Mouse (Mus musculus): ENCODE measurements around the gene Mastl. TPM values are rescaled to one million over a fixed set of nuclear protein-coding genes. Genes with fewer than 3 reads are reported as not detected.

The Mastl gene
- 7.0 and 8.2 TPM in 2 replicates for total RNA-seq (2023)

DNA sequence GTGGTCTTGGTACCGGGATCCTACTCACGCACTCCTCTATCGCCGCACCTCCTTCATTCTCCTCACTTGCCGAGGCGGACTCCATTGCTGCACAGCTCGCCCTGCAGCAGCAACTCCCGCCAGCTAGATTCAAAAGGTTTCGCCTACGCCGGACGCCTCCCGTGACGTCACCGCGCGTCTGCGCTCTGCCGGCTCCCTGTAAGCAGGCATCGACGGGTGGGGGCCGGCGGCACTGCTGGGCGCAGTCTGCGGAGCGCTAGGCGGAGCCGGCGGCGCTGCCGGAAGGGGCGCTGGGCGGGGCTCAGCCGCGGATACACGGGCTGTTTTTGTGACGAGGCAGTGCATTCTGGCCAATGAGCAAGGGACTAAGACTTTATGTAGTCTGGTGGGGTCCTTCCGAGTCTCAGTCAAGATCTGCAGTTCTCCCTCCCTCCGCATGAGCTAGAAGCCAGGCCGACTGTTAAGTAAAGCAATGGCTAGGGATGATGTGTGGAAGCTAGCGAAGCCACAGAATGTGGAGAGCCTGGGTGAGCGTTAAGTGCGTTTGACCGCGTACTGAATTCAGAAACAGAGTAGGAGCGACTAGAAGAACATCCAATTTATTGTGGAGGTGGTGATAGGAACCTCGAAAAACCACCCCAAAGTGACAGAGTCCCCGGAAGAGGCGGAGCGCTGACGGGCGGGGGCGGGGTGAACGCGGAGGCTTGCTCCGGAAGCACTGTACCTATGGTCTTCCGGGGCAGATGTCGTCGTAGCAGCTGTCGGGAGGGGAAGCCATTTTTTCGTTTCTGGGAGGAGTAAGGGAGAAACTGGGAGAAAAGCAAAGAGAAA lies at the start of gene Mastl, which contains the start of gene Yme1l1:
Mastl (minus strand) TSS at position 248 of the 831 bp plus-strand sequence.
Yme1l1 (plus strand) TSS at position 593 of the 831 bp plus-strand sequence.

DNA sequence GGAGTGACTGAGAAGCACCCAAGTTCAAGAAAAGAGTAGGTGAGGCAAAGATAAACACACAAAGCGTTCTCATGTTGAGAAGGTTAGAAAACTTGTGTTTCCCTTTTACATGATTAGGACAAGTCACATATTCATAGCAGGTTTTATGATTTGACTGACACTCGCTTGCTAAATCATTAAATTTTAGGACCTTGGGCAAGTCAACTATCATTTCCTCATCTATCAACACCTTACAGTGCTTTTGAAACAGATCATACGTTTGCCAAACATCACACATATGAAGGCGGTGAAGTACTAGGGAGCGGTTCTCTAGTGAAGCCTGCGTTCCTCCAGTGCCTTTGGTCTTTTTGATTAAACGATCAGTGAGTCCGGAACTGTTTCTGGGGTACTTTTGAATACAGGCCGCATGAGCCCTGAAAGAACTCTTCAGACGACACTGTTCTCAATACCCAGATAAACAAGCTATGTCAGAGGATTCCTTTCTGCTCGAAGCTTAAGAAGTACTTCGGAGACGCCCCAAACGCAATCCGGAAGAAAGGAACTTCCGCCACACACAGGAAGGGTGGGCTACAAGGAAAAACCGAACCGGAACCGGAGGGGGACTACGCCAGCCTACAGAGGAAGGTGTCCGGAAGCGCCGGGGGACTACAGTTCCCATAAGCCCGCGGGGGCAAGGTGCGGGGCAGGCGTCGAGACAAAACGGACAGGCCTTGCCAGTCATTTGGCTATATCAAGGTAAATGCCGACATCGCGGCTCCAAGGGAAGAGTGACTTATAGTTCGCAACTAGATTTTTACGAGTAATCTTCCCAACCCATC lies 88.1 kb downstream of the Mastl start, which contains the start of gene Acbd5:
Acbd5 (plus strand) TSS at position 616 of the 818 bp plus-strand sequence.

Other genes with a start within 250 kb of the Mastl start
- 125 and 161 TPM in 2 replicates for gene Abi1, start 115.8 kb downstream of the Mastl start, total RNA-seq (2023)
- 30.3 and 40.3 TPM in 2 replicates for gene Acbd5, start 87.9 kb downstream of the Mastl start, total RNA-seq (2023)
- gene Yme1l1, start 345 bp upstream of the Mastl start, total RNA-seq (2023): 108 and 127 TPM in 2 replicates
- not detected in 2 replicates for gene 4931423N10Rik, start 51.5 kb upstream of the Mastl start, total RNA-seq (2023)
- not detected in 2 replicates for gene Nxph2, start 165.2 kb upstream of the Mastl start, total RNA-seq (2023)

Data from neutrophil, adult 65 days (primary cell).